Mouse (Mus musculus) midbrain, embryonic 13.5 days (tissue): ENCODE measurements around the gene Fam81b. TPM values are rescaled to one million over a fixed set of nuclear protein-coding genes. Genes with fewer than 3 reads are reported as not detected.
"Not testable (repeated sequence)": the region's sequence is repeated elsewhere in the genome, so short reads cannot be mapped to it uniquely, and the experiment has no call there.

Source experiments
- ATAC-seq: fragments of 200-750 bp; cut with Nextera tagmentation; 2 replicates; pipeline ENCODE4 v1.8.0; 2017; ENCODE audit warnings: mild to moderate bottlenecking, moderate TSS enrichment, moderate library complexity
- H3K27ac ChIP-seq: fragments of 300-500 bp; sonication (generic); 2 replicates; pipeline ENCODE4 v1.5.1; 2015; ENCODE audit warnings: inconsistent platforms, mild to moderate bottlenecking, moderate library complexity
- H3K27me3 ChIP-seq: fragments of 300-500 bp; sonication (generic); 2 replicates; pipeline ENCODE4 v1.6.1; 2015; ENCODE audit warnings: mild to moderate bottlenecking, inconsistent platforms
- H3K36me3 ChIP-seq: fragments of 300-500 bp; sonication (generic); 2 replicates; pipeline ENCODE4 v1.6.1; 2015; ENCODE audit warnings: mild to moderate bottlenecking, inconsistent platforms
- H3K4me1 ChIP-seq: fragments of 300-500 bp; sonication (generic); replicated peaks from 2 replicates; pipeline ENCODE4 v1.6.1; 2015; ENCODE audit warnings: inconsistent platforms
- H3K4me2 ChIP-seq: fragments of 300-500 bp; sonication (generic); replicated peaks from 2 replicates; pipeline ENCODE4 v1.6.1; 2015; ENCODE audit warnings: moderate library complexity, mild to moderate bottlenecking, inconsistent platforms
- H3K4me3 ChIP-seq: fragments of 300-500 bp; sonication (generic); replicated peaks from 2 replicates; pipeline ENCODE4 v1.5.1; 2015; ENCODE audit warnings: mild to moderate bottlenecking, inconsistent platforms
- H3K9ac ChIP-seq: fragments of 300-500 bp; sonication (generic); replicated peaks from 2 replicates; pipeline ENCODE4 v1.6.1; 2015; ENCODE audit warnings: mild to moderate bottlenecking, inconsistent platforms
- H3K9me3 ChIP-seq: fragments of 300-500 bp; sonication (generic); 2 replicates; pipeline ENCODE4 v1.6.1; 2016; ENCODE audit warnings: mild to moderate bottlenecking, inconsistent platforms
- WGBS: fragments of 180-500 bp; shearing (Covaris S2); methylation state at CpG from one replicate; pipeline ENCODE4 v1.1.7; 2015; 5-methylcytosine and 5-hydroxymethylcytosine counted together
- polyA plus RNA-seq: library from polyadenylated mRNA; unstranded; fragments of >200 nt; fragmentation: Nextera tagmentation; extraction: Ambion mirVana; gene quantifications from 2 replicates; pipeline ENCODE4 v1.2.1, GENCODE M21; 2015

Fam81b gene
- 0.12 TPM in 1 of 2 replicates, not detected in the other for polyA plus RNA-seq

- ATAC-seq, result no peak
Measured at GRCm38 (mm10) chr13:76304637-76305122, at the start of gene Fam81b. Gene Fam81b (minus strand): TSS chr13:76305072.

GRCm38 (mm10) chr13:76345941-76346340, 41.1 kb upstream of the Fam81b start:
- H3K27me3 ChIP-seq, H3K9me3 ChIP-seq, H3K9ac ChIP-seq, H3K4me3 ChIP-seq, H3K4me1 ChIP-seq, H3K36me3 ChIP-seq, H3K4me2 ChIP-seq, H3K27ac ChIP-seq, ATAC-seq: not testable (repeated sequence)
- WGBS, result 82% methylated on average over 19 of the region's 21 CpGs

More at GRCm38 (mm10) chr13:76304637-76305122, at the start of gene Fam81b:
- H3K9me3 ChIP-seq, result no peaks in the 10 kb centered on the region
- no peak within 1 kb of the TSS for H3K4me3 ChIP-seq
- H3K36me3 ChIP-seq, result no peaks in the 10 kb centered on the region
- no peak within 1 kb of the TSS for H3K9ac ChIP-seq
- no peaks in the 10 kb centered on the region for H3K27me3 ChIP-seq
- H3K4me2 ChIP-seq, result no peak within 1 kb of the TSS
- 44% methylated on average over 7 of the region's 7 CpGs for WGBS
- no peak within 1 kb of the TSS for H3K27ac ChIP-seq
- no peaks in the 10 kb centered on the region for H3K4me1 ChIP-seq

- 74% methylated on average over 3 of the region's 3 CpGs for WGBS
- H3K9me3 ChIP-seq, result no peaks in the 10 kb centered on the region
- H3K9ac ChIP-seq, result no peak overlapping the region
- H3K27me3 ChIP-seq, result no peaks in the 10 kb centered on the region
- H3K4me1 ChIP-seq, result no peaks in the 10 kb centered on the region
- no peak overlapping the region for H3K4me2 ChIP-seq
- H3K36me3 ChIP-seq, result no peaks in the 10 kb centered on the region
- H3K27ac ChIP-seq, result no peak overlapping the region
- ATAC-seq, result no peak
- no peak overlapping the region for H3K4me3 ChIP-seq
Measured at GRCm38 (mm10) chr13:76318635-76319034, 13.8 kb upstream of the Fam81b start.

- Histone ChIP-seq H3K4me3 (no peak overlapping the region), H3K4me1 (no peaks in the 10 kb centered on the region), H3K27me3 (no peaks in the 10 kb centered on the region), H3K4me2 (no peak overlapping the region), H3K9ac (no peak overlapping the region), H3K27ac (no peak overlapping the region), H3K9me3 (no peaks in the 10 kb centered on the region), H3K36me3 (no peaks in the 10 kb centered on the region)
- ATAC-seq, result no peak
- 90% methylated on average over 7 of the region's 7 CpGs for WGBS
Measured at GRCm38 (mm10) chr13:76311580-76311979, 6.7 kb upstream of the Fam81b start.

GRCm38 (mm10) chr13:76308811-76309210, 3.9 kb upstream of the Fam81b start:
- Histone ChIP-seq H3K27ac (no peak overlapping the region), H3K4me1 (no peaks in the 10 kb centered on the region), H3K9me3 (no peaks in the 10 kb centered on the region), H3K9ac (no peak overlapping the region), H3K4me2 (no peak overlapping the region), H3K4me3 (no peak overlapping the region), H3K27me3 (no peaks in the 10 kb centered on the region), H3K36me3 (no peaks in the 10 kb centered on the region)
- no peak for ATAC-seq
- 72% methylated on average over 1 of the region's 1 CpGs for WGBS

- no peak for ATAC-seq
- Histone ChIP-seq H3K4me3 (no peak overlapping the region), H3K9ac (no peak overlapping the region), H3K4me2 (no peak overlapping the region), H3K9me3 (no peaks in the 10 kb centered on the region), H3K4me1 (no peaks in the 10 kb centered on the region), H3K27ac (no peak overlapping the region), H3K27me3 (no peaks in the 10 kb centered on the region), H3K36me3 (no peaks in the 10 kb centered on the region)
- WGBS, result 66% methylated on average over 2 of the region's 2 CpGs
Measured at GRCm38 (mm10) chr13:76305655-76306365, 938 bp upstream of the Fam81b start.

- 96% methylated on average over 3 of the region's 3 CpGs for WGBS
- Histone ChIP-seq H3K27me3 (no peaks in the 10 kb centered on the region), H3K9me3 (no peaks in the 10 kb centered on the region), H3K4me2 (no peak overlapping the region), H3K9ac (no peak overlapping the region), H3K36me3 (no peaks in the 10 kb centered on the region), H3K4me1 (no peaks in the 10 kb centered on the region), H3K27ac (no peak overlapping the region), H3K4me3 (no peak overlapping the region)
- ATAC-seq, result no peak
Measured at GRCm38 (mm10) chr13:76305241-76305640, 369 bp upstream of the Fam81b start.

- no peaks in the 10 kb centered on the region for H3K36me3 ChIP-seq
- H3K9ac ChIP-seq, result no peak overlapping the region
- no peak for ATAC-seq
- no peak overlapping the region for H3K4me3 ChIP-seq
- H3K27ac ChIP-seq, result no peak overlapping the region
- H3K4me1 ChIP-seq, result no peaks in the 10 kb centered on the region
- 79% methylated on average over 1 of the region's 1 CpGs for WGBS
- no peaks in the 10 kb centered on the region for H3K27me3 ChIP-seq
- H3K9me3 ChIP-seq, result no peaks in the 10 kb centered on the region
- H3K4me2 ChIP-seq, result no peak overlapping the region
Measured at GRCm38 (mm10) chr13:76304201-76304600, 671 bp downstream of the Fam81b start.

- Histone ChIP-seq H3K27ac (no peak overlapping the region), H3K27me3 (no peaks in the 10 kb centered on the region), H3K4me2 (no peak overlapping the region), H3K9me3 (no peaks in the 10 kb centered on the region), H3K36me3 (no peaks in the 10 kb centered on the region), H3K4me1 (no peaks in the 10 kb centered on the region), H3K4me3 (no peak overlapping the region), H3K9ac (no peak overlapping the region)
- no peak for ATAC-seq
- 86% methylated on average over 1 of the region's 1 CpGs for WGBS
Measured at GRCm38 (mm10) chr13:76303160-76303559, 1.7 kb downstream of the Fam81b start.

GRCm38 (mm10) chr13:76302056-76302455, 2.8 kb downstream of the Fam81b start:
- no peaks in the 10 kb centered on the region for H3K27me3 ChIP-seq
- H3K36me3 ChIP-seq, result no peaks in the 10 kb centered on the region
- 90% methylated on average over 2 of the region's 2 CpGs for WGBS
- H3K4me1 ChIP-seq, result no peaks in the 10 kb centered on the region
- H3K9ac ChIP-seq, result no peak overlapping the region
- H3K4me3 ChIP-seq, result no peak overlapping the region
- ATAC-seq, result no peak
- no peak overlapping the region for H3K4me2 ChIP-seq
- H3K9me3 ChIP-seq, result peaks cover 4% of the 10 kb centered on the region; the same call in 1 of the 2 replicates
- no peak overlapping the region for H3K27ac ChIP-seq

GRCm38 (mm10) chr13:76292050-76292449, 12.8 kb downstream of the Fam81b start:
- no peaks in the 10 kb centered on the region for H3K36me3 ChIP-seq
- H3K27me3 ChIP-seq, result no peaks in the 10 kb centered on the region
- H3K4me1 ChIP-seq, result no peaks in the 10 kb centered on the region
- H3K27ac ChIP-seq, result no peak overlapping the region
- H3K9me3 ChIP-seq, result peaks cover 2% of the 10 kb centered on the region; the same call in 1 of the 2 replicates
- H3K9ac ChIP-seq, result no peak overlapping the region
- ATAC-seq, result no peak
- 78% methylated on average over 4 of the region's 4 CpGs for WGBS
- no peak overlapping the region for H3K4me2 ChIP-seq
- H3K4me3 ChIP-seq, result no peak overlapping the region

- WGBS, result 90% methylated on average over 3 of the region's 3 CpGs
- Histone ChIP-seq H3K4me3 (no peak overlapping the region), H3K4me1 (no peaks in the 10 kb centered on the region), H3K9ac (no peak overlapping the region), H3K9me3 (no peaks in the 10 kb centered on the region), H3K27me3 (no peaks in the 10 kb centered on the region), H3K4me2 (no peak overlapping the region), H3K36me3 (no peaks in the 10 kb centered on the region), H3K27ac (no peak overlapping the region)
- ATAC-seq, result no peak
Measured at GRCm38 (mm10) chr13:76284597-76284996, 20.3 kb downstream of the Fam81b start.
